Mouse (Mus musculus) small intestine, adult 2 months (tissue): ENCODE results near the gene Abcb6. TPM values are rescaled to one million over a fixed set of nuclear protein-coding genes. Genes with fewer than 3 reads are reported as not detected.
A peak's percentile ranks its signal among the peaks of the same experiment; 100 is the strongest.

Source experiments
- H3K27ac ChIP-seq: fragments of 200-500 bp; 2 replicates; pipeline ENCODE4 v1.5.1; 2012; ENCODE audit warnings: low read depth, low read length, control low read depth, inconsistent platforms; ENCODE audit not compliant: insufficient read depth
- H3K27me3 ChIP-seq: fragments of 200-500 bp; 2 replicates; pipeline ENCODE4 v1.6.1; 2012; ENCODE audit warnings: mild to moderate bottlenecking, moderate library complexity, low read length, inconsistent platforms; ENCODE audit not compliant: control insufficient read depth, insufficient read depth
- H3K36me3 ChIP-seq: fragments of 200-500 bp; 2 replicates; pipeline ENCODE4 v1.6.1; 2012; ENCODE audit warnings: mild to moderate bottlenecking, low read length, control low read depth, inconsistent platforms; ENCODE audit not compliant: control insufficient read depth, insufficient read depth
- H3K4me1 ChIP-seq: fragments of 200-500 bp; 2 replicates; pipeline ENCODE4 v1.6.1; 2012; ENCODE audit warnings: low read length, inconsistent platforms, mixed read lengths; ENCODE audit not compliant: control insufficient read depth, insufficient read depth, insufficient read length
- H3K4me3 ChIP-seq: fragments of 200-500 bp; 2 replicates; pipeline ENCODE4 v1.5.1; 2012; ENCODE audit warnings: low read depth, mild to moderate bottlenecking, control low read depth, inconsistent platforms, low read length, moderate library complexity
- CTCF ChIP-seq: fragments of 200-500 bp; IDR thresholded peaks from 2 replicates; pipeline ENCODE4 v1.5.1; 2012; ENCODE audit warnings: low read depth, mild to moderate bottlenecking, control low read depth, inconsistent platforms, low read length, moderate library complexity, mixed read lengths; ENCODE audit not compliant: insufficient replicate concordance, insufficient read length; ENCODE audit errors: extremely low read depth
- POLR2A ChIP-seq: fragments of 200-500 bp; IDR thresholded peaks from 2 replicates; pipeline ENCODE4 v1.6.1; 2012; ENCODE audit warnings: low read depth, mild to moderate bottlenecking, control low read depth, inconsistent platforms, low read length, moderate library complexity
- WGBS: fragments of 180-500 bp; shearing (Covaris S2); methylation state at CpG from one replicate; pipeline ENCODE4 v1.1.7; 2018; 5-methylcytosine and 5-hydroxymethylcytosine counted together
- polyA plus RNA-seq: library from polyadenylated mRNA; depleted of rRNA; stranded (reverse); fragments of >200 nt; gene quantifications from 2 replicates; pipeline ENCODE4 v1.2.3, GENCODE M21; 2012; rRNA removed

The Abcb6 gene
- 15.0 and 22.1 TPM in 2 replicates for polyA plus RNA-seq

DNA sequence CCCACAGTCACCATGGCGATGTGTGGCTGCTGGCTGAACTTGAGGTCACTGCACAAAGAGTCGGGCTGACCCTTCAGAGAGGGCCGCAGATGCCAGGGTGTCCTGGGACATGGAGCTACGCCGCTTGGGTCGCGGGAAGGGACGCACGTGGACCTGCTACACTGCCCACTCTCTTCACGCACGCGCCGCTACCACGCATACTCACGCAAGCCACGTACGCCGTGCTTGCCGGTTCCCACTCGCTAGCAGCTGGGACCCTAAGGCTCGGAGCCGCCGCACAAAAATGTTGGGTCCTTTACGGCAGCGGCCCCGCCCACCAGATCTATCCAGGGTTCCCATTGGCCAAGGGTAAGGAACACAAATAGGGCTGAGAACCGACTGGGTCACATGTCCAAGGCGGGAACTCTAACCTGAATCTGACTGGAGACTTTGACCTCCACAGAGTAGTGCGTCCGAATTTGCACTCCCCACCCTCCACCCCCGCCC lies at the start of gene Abcb6:
Gene Abcb6, minus strand, starts transcription at position 288 of the 486 bp plus-strand sequence.
- Histone ChIP-seq H3K4me1 (peaks cover 12% of the 10 kb centered on the region), H3K27ac (peak within 1 kb of the TSS; percentile 35; the same call in 1 of the 2 replicates), H3K4me3 (peak within 1 kb of the TSS; percentile 82), H3K27me3 (no peaks in the 10 kb centered on the region), H3K36me3 (peaks cover 31% of the 10 kb centered on the region)
- TF ChIP-seq CTCF (no peak), POLR2A (0 out of 2 replicates have a peak, but pooled peaks have one; percentile 20)
- under 1% methylated on average over 31 of the region's 31 CpGs for WGBS

- Histone ChIP-seq H3K27ac (no peak overlapping the region), H3K27me3 (no peaks in the 10 kb centered on the region), H3K4me1 (0 out of 2 replicates have a peak, but pooled peaks cover 2% of the 10 kb centered on the region), H3K4me3 (no peak overlapping the region), H3K36me3 (no peaks in the 10 kb centered on the region)
- no peak for TF ChIP-seq CTCF
- no peak for TF ChIP-seq POLR2A
- WGBS = 70% methylated on average over 4 of the region's 4 CpGs
Observed at GRCm38 (mm10) chr1:75229158-75229557, 49.0 kb upstream of the Abcb6 start.

- no peak overlapping the region for H3K27ac ChIP-seq
- H3K4me3 ChIP-seq = no peak overlapping the region
- H3K27me3 ChIP-seq = no peaks in the 10 kb centered on the region
- 95% methylated on average over 1 of the region's 1 CpGs for WGBS
- no peak for TF ChIP-seq CTCF
- TF ChIP-seq POLR2A = no peak
- H3K4me1 ChIP-seq = no peaks in the 10 kb centered on the region
- no peaks in the 10 kb centered on the region for H3K36me3 ChIP-seq
Observed at GRCm38 (mm10) chr1:75227653-75228052, 47.5 kb upstream of the Abcb6 start.

- H3K4me3 ChIP-seq = no peak overlapping the region
- H3K27me3 ChIP-seq = no peaks in the 10 kb centered on the region
- H3K4me1 ChIP-seq = no peaks in the 10 kb centered on the region
- H3K36me3 ChIP-seq = no peaks in the 10 kb centered on the region
- TF ChIP-seq POLR2A (no peak), CTCF (no peak)
- no peak overlapping the region for H3K27ac ChIP-seq
- 55% methylated on average over 2 of the region's 2 CpGs for WGBS
Observed at GRCm38 (mm10) chr1:75226138-75226537, 45.9 kb upstream of the Abcb6 start.

DNA sequence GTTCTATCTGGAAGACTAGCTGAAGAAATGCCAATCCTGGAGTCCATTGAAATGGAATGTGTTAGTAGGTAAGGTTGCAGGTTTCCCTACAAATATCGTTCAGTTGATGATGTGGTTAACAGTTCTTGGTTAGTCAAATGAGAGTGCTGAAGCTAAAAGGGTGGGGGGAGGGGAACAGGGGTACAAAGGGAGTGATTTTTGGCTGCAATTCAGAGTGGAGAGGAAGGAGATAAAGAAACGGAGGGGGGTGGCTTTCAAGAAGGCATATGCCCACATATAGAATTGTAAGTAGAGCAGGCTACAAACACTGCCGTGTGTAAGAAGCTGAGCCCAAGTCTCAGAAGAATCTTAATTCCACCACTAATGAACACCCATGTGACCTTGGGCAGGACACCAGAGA lies 45.3 kb upstream of the Abcb6 start:
- no peaks in the 10 kb centered on the region for H3K4me1 ChIP-seq
- TF ChIP-seq POLR2A (no peak), CTCF (no peak)
- no peaks in the 10 kb centered on the region for H3K27me3 ChIP-seq
- H3K27ac ChIP-seq = no peak overlapping the region
- no peak overlapping the region for H3K4me3 ChIP-seq
- no peaks in the 10 kb centered on the region for H3K36me3 ChIP-seq
- 49% methylated on average over 3 of the region's 3 CpGs for WGBS

DNA sequence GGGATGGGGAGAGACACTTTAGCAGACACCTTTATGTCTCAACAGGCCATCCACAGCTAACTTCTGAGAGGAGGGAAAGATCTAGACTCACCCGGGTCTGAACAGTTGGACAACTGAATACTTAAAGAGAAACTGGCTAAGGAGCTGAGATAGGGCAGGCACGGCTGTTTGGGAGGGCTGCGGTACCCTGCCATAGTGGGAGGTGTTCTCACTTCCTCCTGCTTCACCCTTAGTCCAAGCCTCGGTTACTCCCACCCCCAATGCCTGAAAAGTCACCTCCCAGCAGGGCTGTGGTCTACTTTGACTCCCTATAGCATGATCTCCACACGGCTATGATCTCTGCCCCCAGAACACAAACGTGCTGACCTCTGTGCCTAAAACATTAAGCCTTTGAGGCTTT lies 43.3 kb upstream of the Abcb6 start:
- 56% methylated on average over 6 of the region's 6 CpGs for WGBS
- no peak overlapping the region for H3K4me3 ChIP-seq
- TF ChIP-seq POLR2A (no peak), CTCF (no peak)
- no peaks in the 10 kb centered on the region for H3K27me3 ChIP-seq
- no peaks in the 10 kb centered on the region for H3K36me3 ChIP-seq
- no peak overlapping the region for H3K27ac ChIP-seq
- peaks cover 5% of the 10 kb centered on the region for H3K4me1 ChIP-seq

GRCm38 (mm10) chr1:75222926-75223325 lies 42.7 kb upstream of the Abcb6 start:
- Histone ChIP-seq H3K36me3 (no peaks in the 10 kb centered on the region), H3K27ac (no peak overlapping the region), H3K4me1 (peaks cover 5% of the 10 kb centered on the region), H3K4me3 (no peak overlapping the region), H3K27me3 (no peaks in the 10 kb centered on the region)
- no peak for TF ChIP-seq POLR2A
- no peak for TF ChIP-seq CTCF
- WGBS = 81% methylated on average over 6 of the region's 6 CpGs

GRCm38 (mm10) chr1:75221538-75221937 lies 41.3 kb upstream of the Abcb6 start:
- WGBS = 88% methylated on average over 3 of the region's 3 CpGs
- peaks cover 3% of the 10 kb centered on the region for H3K36me3 ChIP-seq

More at GRCm38 (mm10) chr1:75221538-75221937, 41.3 kb upstream of the Abcb6 start:
- TF ChIP-seq POLR2A = no peak
- H3K4me1 ChIP-seq = peaks cover 7% of the 10 kb centered on the region
- no peak overlapping the region for H3K4me3 ChIP-seq
- no peak overlapping the region for H3K27ac ChIP-seq
- no peaks in the 10 kb centered on the region for H3K27me3 ChIP-seq
